Mouse (Mus musculus) midbrain, postnatal 0 days (tissue): Measurements from ENCODE around the gene Vmn1r221. TPM values are rescaled to one million over a fixed set of nuclear protein-coding genes. Genes with fewer than 3 reads are reported as not detected.
"Not testable (repeated sequence)": the region's sequence is repeated elsewhere in the genome, so short reads cannot be mapped to it uniquely, and the experiment has no call there.

Experiments used
- ATAC-seq: fragments of 200-750 bp; cut with Nextera tagmentation; 2 replicates; pipeline ENCODE4 v1.8.0; 2017; ENCODE audit warnings: moderate number of reproducible peaks, mild to moderate bottlenecking, moderate TSS enrichment, moderate library complexity; ENCODE audit not compliant: low FRiP score
- DNase-seq: peaks from one replicate; pipeline ENCODE4 v3.0.0-alpha.2; 2015; ENCODE audit warnings: low spot score
- H3K27ac ChIP-seq: fragments of 300-500 bp; sonication (generic); 2 replicates; pipeline ENCODE4 v1.5.1; 2014; ENCODE audit warnings: low read depth, mild to moderate bottlenecking, low read length, mixed read lengths
- H3K27me3 ChIP-seq: fragments of 300-500 bp; sonication (generic); 2 replicates; pipeline ENCODE4 v1.6.1; 2014; ENCODE audit warnings: low read length, control low read depth, mixed read lengths; ENCODE audit not compliant: insufficient read depth
- H3K36me3 ChIP-seq: fragments of 300-500 bp; sonication (generic); 2 replicates; pipeline ENCODE4 v1.6.1; 2014; ENCODE audit warnings: low read length, control low read depth, mixed read lengths; ENCODE audit not compliant: insufficient read depth
- H3K4me1 ChIP-seq: fragments of 300-500 bp; sonication (generic); 2 replicates; pipeline ENCODE4 v1.6.1; 2014; ENCODE audit warnings: mild to moderate bottlenecking, control low read depth, antibody characterized with exemption, low read length, mixed read lengths; ENCODE audit not compliant: insufficient read depth
- H3K4me2 ChIP-seq: fragments of 300-500 bp; sonication (generic); 2 replicates; pipeline ENCODE4 v1.6.1; 2014; ENCODE audit warnings: low read depth, mild to moderate bottlenecking, low read length, mixed read lengths; ENCODE audit not compliant: poor library complexity, severe bottlenecking
- H3K4me3 ChIP-seq: fragments of 300-500 bp; sonication (generic); 2 replicates; pipeline ENCODE4 v1.5.1; 2014; ENCODE audit warnings: low read depth, mild to moderate bottlenecking, low read length, moderate library complexity
- H3K9ac ChIP-seq: fragments of 300-500 bp; sonication (generic); replicated peaks from 2 replicates; pipeline ENCODE4 v1.6.1; 2014; ENCODE audit warnings: mild to moderate bottlenecking, low read length, moderate library complexity, mixed read lengths; ENCODE audit not compliant: poor library complexity, severe bottlenecking
- H3K9me3 ChIP-seq: fragments of 300-500 bp; sonication (generic); 2 replicates; pipeline ENCODE4 v1.6.1; 2016; ENCODE audit warnings: low read length, control low read depth
- CTCF ChIP-seq: IDR thresholded peaks from 2 replicates; pipeline ENCODE4 v1.5.1; 2016; ENCODE audit warnings: antibody characterized with exemption, mild to moderate bottlenecking
- WGBS: fragments of 180-500 bp; shearing (Covaris S2); extraction: QIAGEN DNeasy Blood & Tissue Kit; methylation state at CpG from one replicate; pipeline ENCODE4 v1.1.7; 2014; 5-methylcytosine and 5-hydroxymethylcytosine counted together
- polyA plus RNA-seq: library from polyadenylated mRNA; unstranded; fragments of >200 nt; fragmentation: Nextera tagmentation; extraction: Ambion mirVana; gene quantifications from 2 replicates; pipeline ENCODE4 v1.2.1, GENCODE M21; 2015
- total RNA-seq: library from RNA; depleted of rRNA; stranded (reverse); fragments of >200 nt; gene quantifications from 2 replicates; pipeline ENCODE4 v1.2.3, GENCODE M21; 2014; rRNA removed

The Vmn1r221 gene
- total RNA-seq (not detected in 2 replicates), polyA plus RNA-seq (not detected in 2 replicates)

DNA sequence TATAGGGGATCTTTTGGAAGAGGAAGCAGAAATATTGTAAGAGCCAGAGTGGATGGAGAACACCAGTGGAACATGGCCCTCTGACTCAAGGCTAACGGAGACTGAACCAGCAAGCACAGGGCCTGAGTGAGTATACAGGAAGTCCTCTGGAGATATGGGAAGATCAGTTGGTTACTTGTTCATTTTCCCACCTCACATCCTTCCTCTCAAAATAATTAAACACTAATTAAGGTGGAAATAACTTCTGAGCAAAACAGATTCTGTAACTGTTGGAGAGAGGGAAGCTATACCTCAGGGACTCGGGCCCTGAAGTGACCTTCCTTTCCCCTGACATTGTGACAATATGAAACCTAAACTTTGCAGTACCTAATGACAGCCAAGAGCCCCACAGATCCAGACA, at the start of gene Vmn1r221:
Gene Vmn1r221, plus strand, starts transcription at position 301 of the 400 bp plus-strand sequence.
- H3K4me1 ChIP-seq, H3K9ac ChIP-seq, ATAC-seq, H3K36me3 ChIP-seq, H3K9me3 ChIP-seq, H3K27ac ChIP-seq, H3K4me2 ChIP-seq, DNase-seq, H3K27me3 ChIP-seq, H3K4me3 ChIP-seq: not testable (repeated sequence)
- 89% methylated on average over 2 of the region's 2 CpGs for WGBS

DNA sequence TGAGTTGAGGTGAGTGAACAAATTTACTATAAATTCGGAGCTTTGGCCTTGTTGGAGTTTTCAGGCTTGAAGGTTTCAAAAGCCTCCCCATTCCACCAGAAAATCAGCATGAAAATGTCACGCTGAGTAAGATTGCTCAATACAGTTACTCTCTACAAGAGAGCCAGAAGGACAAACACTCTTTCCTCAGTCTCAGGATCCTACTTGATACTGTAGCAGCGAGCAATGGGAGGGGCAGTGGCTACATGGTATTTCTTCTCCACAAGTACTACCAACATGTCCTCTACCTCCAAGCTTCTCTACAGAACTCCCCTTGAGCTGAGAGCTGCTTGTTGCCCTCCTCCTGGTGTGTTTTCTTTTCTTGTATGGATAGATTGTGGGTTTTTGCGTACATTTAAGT, 47.5 kb upstream of the Vmn1r221 start:
- H3K4me3 ChIP-seq, H3K9me3 ChIP-seq, H3K9ac ChIP-seq, H3K27me3 ChIP-seq, H3K27ac ChIP-seq, H3K36me3 ChIP-seq, H3K4me1 ChIP-seq, ATAC-seq, DNase-seq, H3K4me2 ChIP-seq: not testable (repeated sequence)
- WGBS: 89% methylated on average over 4 of the region's 4 CpGs

DNA sequence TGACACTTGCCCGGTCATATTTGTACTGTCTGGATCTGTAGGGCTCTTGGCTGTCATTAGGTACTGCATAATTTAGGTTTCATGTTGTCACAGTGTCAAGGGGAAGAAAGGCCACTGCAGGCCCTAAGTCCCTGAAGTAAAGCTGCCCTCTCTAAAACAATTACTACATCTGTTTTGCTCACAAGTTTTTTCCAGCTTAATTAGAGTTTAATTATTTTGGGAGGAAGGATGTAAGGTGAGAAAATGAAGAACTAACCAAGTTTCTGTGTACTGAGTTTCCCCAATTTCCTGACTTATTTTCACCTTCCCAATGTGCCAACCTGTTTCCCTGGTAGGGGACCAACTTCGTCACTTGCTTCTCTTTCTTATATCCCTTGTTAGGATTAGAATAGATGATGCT, 26.1 kb upstream of the Vmn1r221 start, which contains the start of gene Vmn1r220:
Gene Vmn1r220, minus strand, starts transcription at position 101 of the 400 bp plus-strand sequence.
- H3K4me3 ChIP-seq: no peak within 1 kb of the TSS
- H3K4me1 ChIP-seq: no peaks in the 10 kb centered on the region
- no peaks in the 10 kb centered on the region for H3K9me3 ChIP-seq
- H3K4me2 ChIP-seq: no peak within 1 kb of the TSS
- TF ChIP-seq CTCF: no peak
- no peak for ATAC-seq
- DNase-seq: no peak
- H3K9ac ChIP-seq: no peak within 1 kb of the TSS
- H3K27me3 ChIP-seq: no peaks in the 10 kb centered on the region
- H3K36me3 ChIP-seq: no peaks in the 10 kb centered on the region
- 90% methylated on average over 2 of the region's 2 CpGs for WGBS
- H3K27ac ChIP-seq: no peak within 1 kb of the TSS

DNA sequence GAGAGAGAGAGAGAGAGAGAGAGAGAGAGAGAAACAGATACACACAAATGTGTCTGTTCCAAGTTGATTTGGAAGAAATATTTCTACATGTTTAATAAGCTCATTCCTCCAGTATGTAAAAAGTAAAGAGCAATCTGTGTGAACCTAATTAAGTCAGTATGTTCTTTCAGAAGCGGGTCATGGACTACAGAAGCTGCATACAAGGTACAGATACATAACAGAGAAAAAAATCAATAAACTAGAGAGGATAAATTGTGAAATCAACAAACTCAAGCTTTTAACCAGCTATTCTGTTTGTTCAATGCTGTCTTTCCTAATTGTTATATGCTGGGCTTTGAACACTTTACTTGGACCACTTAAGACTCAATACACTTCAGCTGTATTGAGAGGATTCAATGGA, 10.0 kb upstream of the Vmn1r221 start:
- WGBS: 71% methylated on average over 1 of the region's 1 CpGs
- not testable (repeated sequence) for H3K9me3 ChIP-seq, DNase-seq, H3K9ac ChIP-seq, H3K4me2 ChIP-seq, H3K4me3 ChIP-seq, ATAC-seq, H3K4me1 ChIP-seq, H3K27ac ChIP-seq, H3K36me3 ChIP-seq, H3K27me3 ChIP-seq

DNA sequence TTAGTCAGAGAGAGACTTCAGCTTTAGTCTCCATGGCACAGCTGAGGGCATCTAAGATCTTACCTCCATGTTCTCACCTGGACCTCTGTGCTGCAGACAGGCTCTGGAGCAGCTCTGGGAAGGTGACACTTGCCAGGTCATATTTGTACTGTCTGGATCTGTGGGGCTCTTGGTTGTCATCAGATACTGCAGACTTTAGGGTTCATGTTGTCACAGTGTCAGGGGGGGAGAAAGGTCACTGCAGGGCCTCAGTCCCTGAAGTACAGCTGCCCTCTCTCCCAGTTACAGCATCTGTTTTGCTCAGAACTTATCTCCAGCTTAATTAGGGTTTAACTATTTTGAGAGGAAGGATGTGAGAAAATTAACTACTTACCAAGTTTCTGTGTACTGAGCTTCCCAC, 21.9 kb downstream of the Vmn1r221 start, which contains the start of gene Vmn1r222:
Gene Vmn1r222, minus strand, starts transcription at position 101 of the 400 bp plus-strand sequence.
- H3K4me2 ChIP-seq, H3K27me3 ChIP-seq, H3K4me1 ChIP-seq, H3K36me3 ChIP-seq, ATAC-seq, H3K9me3 ChIP-seq, H3K4me3 ChIP-seq, H3K9ac ChIP-seq, DNase-seq, H3K27ac ChIP-seq: not testable (repeated sequence)

DNA sequence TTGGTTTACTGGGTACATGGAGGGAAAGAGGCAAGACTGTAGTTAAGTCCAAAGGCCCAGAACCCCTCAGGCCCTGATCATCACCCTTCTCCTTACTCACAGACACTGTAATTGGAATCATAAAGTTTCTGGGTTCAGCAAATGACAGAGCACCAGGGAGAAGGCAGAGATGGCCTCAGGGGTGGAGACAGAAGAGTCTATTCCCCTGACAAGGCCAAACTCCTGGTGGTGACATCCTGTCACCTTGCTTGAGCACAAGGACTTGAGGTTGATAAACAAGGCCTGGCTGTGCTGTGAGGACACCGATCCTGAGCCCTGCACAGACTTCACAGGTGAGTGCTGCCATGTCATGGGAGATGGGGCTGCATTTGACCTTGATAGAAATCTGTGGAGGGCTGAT, 32.9 kb downstream of the Vmn1r221 start, which contains the start of gene Vmn1r223:
Gene Vmn1r223, plus strand, starts transcription at position 301 of the 400 bp plus-strand sequence.
- H3K4me3 ChIP-seq, ATAC-seq, H3K27ac ChIP-seq, DNase-seq, H3K4me1 ChIP-seq, H3K9ac ChIP-seq, H3K36me3 ChIP-seq, H3K4me2 ChIP-seq, H3K27me3 ChIP-seq, H3K9me3 ChIP-seq: not testable (repeated sequence)
- WGBS: 88% methylated on average over 1 of the region's 1 CpGs
